Mouse (Mus musculus) layer of hippocampus, postnatal 25 days (tissue): Measurements from ENCODE around the gene Chrnb1. TPM values are rescaled to one million over a fixed set of nuclear protein-coding genes. Genes with fewer than 3 reads are reported as not detected.

ENCODE experiments used
- DNase-seq, 2 experiments: peaks; one replicate each; pipeline ENCODE4 v3.0.0; 2022; ENCODE audit warnings: mixed read lengths in 2 of 2, low spot score in 1 of 2; ENCODE audit errors: extremely low spot score in 1 of 2
- total RNA-seq, 2 experiments: library from RNA; stranded (reverse); gene quantifications; 2 replicates each; pipeline ENCODE4 v1.2.3; 2021

Chrnb1 gene
- total RNA-seq: 1 to 10 TPM in 1 of 2 experiments, under 1 TPM in 1; 0.79 to 1.1 TPM

GRCm38 (mm10) chr11:69795168-69795982 is at the start of gene Chrnb1:
TSS of gene Chrnb1 (minus strand) at chr11:69795943.
- peak; percentile 67 to 72 for DNase-seq

- no peak for DNase-seq
Measured at GRCm38 (mm10) chr11:69838714-69839104, 43.0 kb upstream of the Chrnb1 start.

- peak; percentile 81 to 92 for DNase-seq
Measured at GRCm38 (mm10) chr11:69837952-69838713, 42.4 kb upstream of the Chrnb1 start, which contains the start of gene Tmem256. TSS of gene Tmem256 (plus strand) at chr11:69838514.

- peak in 1 of 2 experiments; percentile 55 for DNase-seq
Measured at GRCm38 (mm10) chr11:69837604-69837951, 41.8 kb upstream of the Chrnb1 start, which contains the start of gene Nlgn2. TSS of gene Nlgn2 (minus strand) at chr11:69837784.

- peak; percentile 36 to 53 for DNase-seq
Measured at GRCm38 (mm10) chr11:69836703-69837576, 41.2 kb upstream of the Chrnb1 start.

- no peak for DNase-seq
Measured at GRCm38 (mm10) chr11:69835966-69836335, 40.2 kb upstream of the Chrnb1 start.

GRCm38 (mm10) chr11:69835326-69835965 is 39.7 kb upstream of the Chrnb1 start:
- no peak for DNase-seq

GRCm38 (mm10) chr11:69834001-69834549 is 38.3 kb upstream of the Chrnb1 start:
- no peak for DNase-seq

GRCm38 (mm10) chr11:69833554-69833953 is 37.8 kb upstream of the Chrnb1 start:
- DNase-seq: no peak

GRCm38 (mm10) chr11:69828832-69829231 is 33.1 kb upstream of the Chrnb1 start:
- no peak for DNase-seq

- no peak for DNase-seq
Measured at GRCm38 (mm10) chr11:69823456-69823855, 27.7 kb upstream of the Chrnb1 start.

GRCm38 (mm10) chr11:69822080-69822479 is 26.3 kb upstream of the Chrnb1 start, which contains the start of gene Spem1:
TSS of gene Spem1 (minus strand) at chr11:69822180.
- no peak for DNase-seq

GRCm38 (mm10) chr11:69818871-69819270 is 23.1 kb upstream of the Chrnb1 start:
- DNase-seq: no peak

- DNase-seq: no peak
Measured at GRCm38 (mm10) chr11:69818365-69818764, 22.6 kb upstream of the Chrnb1 start, which contains the start of gene Spem2. TSS of gene Spem2 (minus strand) at chr11:69818465.

- DNase-seq: no peak
Measured at GRCm38 (mm10) chr11:69816520-69816919, 20.8 kb upstream of the Chrnb1 start.

GRCm38 (mm10) chr11:69815155-69815554 is 19.4 kb upstream of the Chrnb1 start, which contains the start of gene Gm39566:
TSS of gene Gm39566 (minus strand) at chr11:69815298.
- no peak for DNase-seq

- DNase-seq: no peak
Measured at GRCm38 (mm10) chr11:69810280-69810679, 14.5 kb upstream of the Chrnb1 start.

- no peak for DNase-seq
Measured at GRCm38 (mm10) chr11:69807641-69808040, 11.9 kb upstream of the Chrnb1 start.

GRCm38 (mm10) chr11:69806378-69806777 is 10.6 kb upstream of the Chrnb1 start:
- no peak for DNase-seq
